Mouse (Mus musculus) CH12.LX (cell line): ENCODE measurements at regions not wholly inside any gene's neighbourhood (a gene's known extent, or its start where the extent isn't known, plus 50 kb on each side); places are given as distances from the start of the nearest gene placed in this dataset.

ENCODE experiments used
- EP300 ChIP-seq: IDR thresholded peaks from 2 replicates; pipeline ENCODE4 v1.6.1; 2011; ENCODE audit warnings: low read length, improper control_type of control experiment
- PAX5 ChIP-seq: IDR thresholded peaks from 2 replicates; pipeline ENCODE4 v1.6.1; 2012; ENCODE audit warnings: low read length, inconsistent platforms, mixed read lengths
- ZNF384 ChIP-seq: IDR thresholded peaks from 2 replicates; pipeline ENCODE4 v1.6.1; 2012; ENCODE audit warnings: low read depth, low read length, improper control_type of control experiment, inconsistent platforms

DNA sequence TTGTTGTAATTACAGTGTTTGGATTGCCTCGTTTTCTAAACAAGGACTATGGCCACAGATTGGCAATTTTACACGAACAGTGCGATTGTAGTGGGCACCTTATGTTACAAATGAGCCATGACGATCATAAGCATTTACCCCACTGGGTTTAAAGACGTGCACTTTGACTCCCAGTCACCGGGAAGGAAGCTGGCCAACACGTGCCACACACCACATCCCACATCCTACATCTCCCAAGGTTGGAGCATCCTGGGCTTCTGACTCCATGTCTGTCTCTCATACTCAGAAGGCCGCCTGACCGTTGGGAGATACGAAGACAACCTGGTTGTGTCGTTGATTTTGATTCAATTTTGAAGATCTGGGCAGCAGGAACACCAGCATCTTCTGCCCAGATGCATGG lies 159.8 kb upstream of the Tshz3 start:
- no peak for TF ChIP-seq EP300
- TF ChIP-seq PAX5 = no peak
- no peak for TF ChIP-seq ZNF384
